Mouse (Mus musculus) neural tube, embryonic 12.5 days (tissue): Measurements from ENCODE around the gene Cldn1. TPM values are rescaled to one million over a fixed set of nuclear protein-coding genes. Genes with fewer than 3 reads are reported as not detected.

Experiments
- polyA plus RNA-seq: library from polyadenylated mRNA; unstranded; fragments of >200 nt; fragmentation: Nextera tagmentation; extraction: Ambion mirVana; gene quantifications from 2 replicates; pipeline ENCODE4 v1.2.1, GENCODE M21; 2016

Cldn1 gene
- polyA plus RNA-seq, 1 experiment from 2014 or later, result 2.4 TPM

Other genes with a start within 250 kb of the Cldn1 start
- gene Cldn16, start 91.3 kb upstream of the Cldn1 start, polyA plus RNA-seq, result not detected in 2 replicates
- gene Tmem207, start 154.9 kb upstream of the Cldn1 start, polyA plus RNA-seq, result 0.09 TPM in 1 of 2 replicates, not detected in the other
- 7.6 and 8.1 TPM in 2 replicates for gene Il1rap, start 209.9 kb upstream of the Cldn1 start, polyA plus RNA-seq